Mouse (Mus musculus) left cerebral cortex, postnatal 36 days (tissue): Measurements from ENCODE around the gene Ube2e3. TPM values are rescaled to one million over a fixed set of nuclear protein-coding genes. Genes with fewer than 3 reads are reported as not detected.

Source experiments
- DNase-seq, 2 experiments: peaks; one replicate each; pipeline ENCODE4 v3.0.0; 2021 to 2022; ENCODE audit warnings: low spot score in 2 of 2, mixed read lengths in 1 of 2
- intact Hi-C: fragments of 180-260 bp; cut with DNase I; formaldehyde crosslinking; loops from one replicate; pipeline ENCODE4 v1.15.1; 2025
- total RNA-seq, 2 experiments: library from RNA; stranded (reverse); gene quantifications; 2 replicates each; pipeline ENCODE4 v1.2.3; 2021

The Ube2e3 gene
- total RNA-seq, 2 experiments from 2014 or later: 102 to 110 TPM

DNA sequence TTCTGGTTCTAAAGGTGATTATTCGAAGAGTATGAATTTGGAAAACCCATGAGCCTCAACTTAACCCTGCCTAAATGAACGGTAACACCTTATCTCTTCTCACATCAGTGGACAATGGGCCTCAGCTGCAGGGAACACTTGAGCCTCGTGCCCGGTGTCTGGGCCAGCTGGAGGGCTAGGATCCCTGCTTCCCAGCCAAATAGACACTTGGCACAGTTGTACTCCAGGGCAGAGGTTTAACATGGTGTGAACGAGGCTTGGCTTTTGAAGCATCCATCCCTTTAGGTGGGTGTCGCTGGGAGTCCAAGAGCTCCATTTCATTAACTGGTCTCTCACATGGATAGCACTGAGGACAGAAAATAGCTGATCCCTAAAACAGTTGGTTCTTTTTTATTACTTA lies 102.2 kb downstream of the Ube2e3 start:
- no peak for DNase-seq
- intact Hi-C loops: no loop called here
